Mouse (Mus musculus) right cerebral cortex, postnatal 36 days (tissue): ENCODE measurements around the gene Sap30.
A peak's percentile ranks its signal among the peaks of the same experiment; 100 is the strongest.

ENCODE experiments used
- DNase-seq, 2 experiments: peaks; one replicate each; pipeline ENCODE4 v3.0.0; 2022; ENCODE audit warnings: low spot score in 2 of 2, mixed read lengths in 1 of 2

Sap30 gene

GRCm38 (mm10) chr8:57436437-57436796, 51.2 kb downstream of the Sap30 start:
- no peak for DNase-seq

- peak; percentile 73 to 75 for DNase-seq
Measured at GRCm38 (mm10) chr8:57435768-57436436, 51.8 kb downstream of the Sap30 start.

GRCm38 (mm10) chr8:57432802-57433201, 54.9 kb downstream of the Sap30 start:
- DNase-seq = no peak
